Mouse (Mus musculus) hindbrain, embryonic 12.5 days (tissue): ENCODE measurements around the gene Hmga2. TPM values are rescaled to one million over a fixed set of nuclear protein-coding genes. Genes with fewer than 3 reads are reported as not detected.
A peak's percentile ranks its signal among the peaks of the same experiment; 100 is the strongest.

Experiments used
- ATAC-seq: fragments of 200-750 bp; cut with Nextera tagmentation; 2 replicates; pipeline ENCODE4 v1.8.0; 2017; ENCODE audit warnings: moderate TSS enrichment; ENCODE audit not compliant: low FRiP score
- H3K27ac ChIP-seq: fragments of 300-500 bp; sonication (generic); 2 replicates; pipeline ENCODE4 v1.5.1; 2016; ENCODE audit warnings: mild to moderate bottlenecking
- H3K27me3 ChIP-seq: fragments of 300-500 bp; sonication (generic); 2 replicates; pipeline ENCODE4 v1.6.1; 2016; ENCODE audit warnings: mild to moderate bottlenecking
- H3K36me3 ChIP-seq: fragments of 300-500 bp; sonication (generic); 2 replicates; pipeline ENCODE4 v1.6.1; 2016; ENCODE audit warnings: mild to moderate bottlenecking
- H3K4me1 ChIP-seq: fragments of 300-500 bp; sonication (generic); 2 replicates; pipeline ENCODE4 v1.6.1; 2016
- H3K4me2 ChIP-seq: fragments of 300-500 bp; sonication (generic); replicated peaks from 2 replicates; pipeline ENCODE4 v1.6.1; 2016; ENCODE audit warnings: mild to moderate bottlenecking
- H3K4me3 ChIP-seq: fragments of 300-500 bp; sonication (generic); 2 replicates; pipeline ENCODE4 v1.5.1; 2016; ENCODE audit warnings: mild to moderate bottlenecking
- H3K9ac ChIP-seq: fragments of 300-500 bp; sonication (generic); 2 replicates; pipeline ENCODE4 v1.6.1; 2016; ENCODE audit warnings: mild to moderate bottlenecking, moderate library complexity
- H3K9me3 ChIP-seq: fragments of 300-500 bp; sonication (generic); replicated peaks from 2 replicates; pipeline ENCODE4 v1.6.1; 2016; ENCODE audit warnings: mild to moderate bottlenecking
- WGBS: fragments of 180-500 bp; shearing (Covaris S2); methylation state at CpG from one replicate; pipeline ENCODE4 v1.1.7; 2016; 5-methylcytosine and 5-hydroxymethylcytosine counted together
- polyA plus RNA-seq: library from polyadenylated mRNA; unstranded; fragments of >200 nt; fragmentation: Nextera tagmentation; extraction: Ambion mirVana; gene quantifications from 2 replicates; pipeline ENCODE4 v1.2.1, GENCODE M21; 2016

Hmga2 gene
- polyA plus RNA-seq, 1 experiment from 2014 or later: 26.5 TPM

DNA sequence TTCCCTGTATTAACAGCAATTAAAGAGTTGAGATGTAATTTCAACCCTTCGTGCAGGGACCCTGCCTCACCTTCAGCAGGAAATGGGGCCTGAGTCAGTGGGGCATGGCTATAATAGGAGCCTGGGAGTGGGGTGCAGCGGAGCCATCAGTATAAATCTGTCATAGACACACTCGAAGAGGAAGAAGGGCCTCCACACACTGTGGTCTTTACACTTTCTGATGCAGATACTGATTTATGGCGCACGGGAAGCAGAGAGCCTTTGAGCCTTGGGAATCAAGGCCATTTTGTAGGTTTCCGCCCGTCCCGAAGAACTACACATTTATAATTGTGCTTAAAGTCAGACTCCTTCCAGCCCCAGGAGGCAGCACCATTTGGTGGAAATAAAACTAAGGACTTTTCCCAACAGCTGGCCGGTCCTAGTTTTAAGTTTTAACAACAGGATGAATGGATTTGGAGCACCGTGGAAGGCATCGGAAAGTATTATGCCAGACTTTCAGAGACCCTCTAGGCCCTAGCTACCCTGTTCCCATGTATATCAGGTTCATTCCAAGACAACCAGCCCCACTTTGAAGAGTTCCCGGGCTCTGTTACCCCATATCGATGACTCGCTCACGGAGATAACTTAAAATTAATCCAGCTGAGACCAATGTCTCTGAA is 55.2 kb downstream of the Hmga2 start:
- Histone ChIP-seq H3K9ac (no peak overlapping the region), H3K27me3 (no peaks in the 10 kb centered on the region), H3K27ac (0 out of 2 replicates have a peak overlapping the region, but pooled peaks have one; percentile 17), H3K4me1 (peaks cover 58% of the 10 kb centered on the region), H3K4me2 (no peak overlapping the region), H3K9me3 (no peaks in the 10 kb centered on the region), H3K4me3 (no peak overlapping the region), H3K36me3 (no peaks in the 10 kb centered on the region)
- ATAC-seq: no peak
- WGBS: 73% methylated on average over 15 of the region's 15 CpGs

DNA sequence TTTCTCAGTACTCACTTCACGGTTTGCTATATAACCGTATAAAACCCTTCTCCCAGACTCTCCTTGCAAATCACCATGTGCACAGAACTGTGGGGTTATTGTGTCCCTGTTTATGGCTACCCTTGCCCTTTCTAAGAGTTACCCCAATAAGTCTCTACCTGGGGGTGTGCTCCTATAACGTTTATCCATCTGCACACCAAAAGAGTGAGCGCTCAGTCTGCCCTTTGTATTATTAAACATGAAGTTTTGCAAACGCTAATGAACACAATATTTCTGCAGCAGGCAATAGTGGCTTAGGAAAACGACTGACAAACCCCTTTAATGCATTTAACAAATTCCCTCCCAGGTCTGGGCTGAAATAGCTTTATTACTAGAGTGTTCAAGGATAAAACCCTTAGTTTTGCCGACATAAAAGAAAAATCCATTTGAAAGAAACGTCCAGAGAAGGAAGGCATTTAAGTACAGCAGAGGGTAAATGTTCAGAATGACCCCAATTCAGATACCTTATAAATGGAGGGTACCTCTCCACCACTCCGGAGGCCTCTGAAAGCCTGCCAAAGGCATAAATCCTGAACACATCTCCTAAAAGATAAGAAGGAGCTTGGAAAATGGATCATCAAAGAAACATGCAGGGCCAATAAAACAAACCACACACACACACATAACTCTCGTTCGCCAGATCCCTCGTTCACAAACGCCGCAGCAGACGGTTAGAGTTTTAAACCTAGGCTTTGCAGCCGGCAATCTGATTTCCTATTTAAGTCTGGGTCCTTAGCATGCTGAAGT is 57.3 kb downstream of the Hmga2 start:
- Histone ChIP-seq H3K4me2 (no peak overlapping the region), H3K4me1 (peaks cover 53% of the 10 kb centered on the region), H3K27ac (peak overlapping the region; percentile 86), H3K27me3 (no peaks in the 10 kb centered on the region), H3K9me3 (no peaks in the 10 kb centered on the region), H3K36me3 (no peaks in the 10 kb centered on the region), H3K9ac (no peak overlapping the region), H3K4me3 (no peak overlapping the region)
- WGBS: 61% methylated on average over 16 of the region's 16 CpGs
- ATAC-seq: no peak

DNA sequence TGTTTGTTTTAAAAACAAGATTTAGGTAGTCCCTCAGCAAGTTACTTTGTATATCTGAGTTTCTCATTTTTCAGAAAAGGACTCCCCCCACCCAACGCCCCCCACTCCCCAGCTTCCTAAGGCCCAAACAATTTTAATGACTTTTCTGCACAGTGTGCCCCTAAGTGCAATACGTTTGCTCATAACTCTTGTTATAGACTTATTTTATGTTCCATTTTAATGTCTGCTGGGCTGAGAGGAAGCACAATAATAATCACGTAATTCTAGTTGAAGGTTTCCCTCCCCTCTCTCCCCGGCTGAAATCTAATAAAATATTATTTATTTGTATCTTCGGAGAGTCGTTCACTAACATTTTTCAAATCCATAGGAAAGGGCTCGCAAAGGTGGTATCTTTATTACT is 58.1 kb downstream of the Hmga2 start:
- Histone ChIP-seq H3K4me3 (no peak overlapping the region), H3K4me2 (0 out of 2 replicates have a peak overlapping the region, but pooled peaks have one; percentile 38), H3K27ac (peak overlapping the region; percentile 86), H3K36me3 (no peaks in the 10 kb centered on the region), H3K9ac (peak overlapping the region; percentile 19; the same call in 1 of the 2 replicates), H3K4me1 (peaks cover 52% of the 10 kb centered on the region), H3K9me3 (no peaks in the 10 kb centered on the region), H3K27me3 (no peaks in the 10 kb centered on the region)
- no peak for ATAC-seq
- WGBS: 63% methylated on average over 7 of the region's 7 CpGs

DNA sequence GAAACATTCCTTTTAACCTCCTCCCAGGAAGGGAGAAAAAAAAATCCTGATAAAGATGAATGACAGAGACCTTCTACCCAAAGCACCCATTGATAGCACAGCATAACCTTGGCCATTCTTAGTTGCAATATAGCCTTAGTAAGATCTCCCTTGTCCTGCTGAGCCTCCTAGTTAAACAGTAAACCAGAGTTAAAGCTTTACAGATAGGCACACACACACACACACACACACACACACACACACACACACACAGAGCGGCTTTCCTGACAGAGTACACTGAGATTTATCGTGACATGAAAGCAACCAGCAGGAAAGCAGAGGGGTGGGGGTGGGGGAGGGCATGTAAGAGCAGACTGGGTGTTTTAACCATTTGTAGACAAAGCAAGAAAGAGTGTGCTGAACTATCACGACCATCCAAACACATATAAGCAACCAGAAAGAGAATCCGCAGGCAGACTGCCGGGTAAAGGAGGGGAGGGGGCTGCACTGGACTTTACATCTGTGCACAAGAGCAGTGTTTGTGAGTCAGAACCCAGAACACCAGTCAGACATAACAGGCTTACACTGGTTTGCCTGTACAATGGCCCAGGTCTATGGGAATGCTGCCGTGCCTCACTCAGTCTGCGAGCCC is 58.7 kb downstream of the Hmga2 start:
- Histone ChIP-seq H3K9ac (peak overlapping the region; percentile 19; the same call in 1 of the 2 replicates), H3K9me3 (no peaks in the 10 kb centered on the region), H3K4me1 (peaks cover 46% of the 10 kb centered on the region), H3K36me3 (no peaks in the 10 kb centered on the region), H3K4me2 (peak overlapping the region; percentile 38), H3K4me3 (no peak overlapping the region), H3K27me3 (no peaks in the 10 kb centered on the region), H3K27ac (peak overlapping the region; percentile 86)
- peak; percentile 69 for ATAC-seq
- WGBS: 5% methylated on average over 7 of the region's 7 CpGs

DNA sequence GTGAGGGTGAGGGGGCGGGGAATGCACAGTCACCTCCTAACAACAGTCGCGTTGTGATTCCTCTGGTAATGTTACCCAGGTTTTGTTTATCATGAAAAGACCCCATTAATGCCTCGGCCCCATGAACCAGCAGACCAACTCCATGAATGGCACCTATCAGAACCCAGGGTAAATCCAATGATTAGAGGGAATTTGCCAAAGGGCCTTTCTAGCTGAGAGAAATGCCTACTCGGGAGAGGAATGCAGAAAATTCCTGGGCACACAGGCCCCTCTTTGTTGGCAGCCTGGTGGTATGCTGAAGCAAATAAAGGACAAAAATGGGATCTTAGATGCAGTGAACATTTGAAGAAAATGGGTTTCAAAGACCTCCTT is 59.2 kb downstream of the Hmga2 start:
- 7% methylated on average over 4 of the region's 5 CpGs for WGBS
- peaks cover 41% of the 10 kb centered on the region for H3K4me1 ChIP-seq
- H3K9me3 ChIP-seq: no peaks in the 10 kb centered on the region
- H3K4me3 ChIP-seq: no peak overlapping the region
- ATAC-seq: peak; percentile 75
- H3K36me3 ChIP-seq: no peaks in the 10 kb centered on the region
- peak overlapping the region; percentile 86 for H3K27ac ChIP-seq
- peak overlapping the region; percentile 38; the same call in 1 of the 2 replicates for H3K4me2 ChIP-seq
- no peak overlapping the region for H3K9ac ChIP-seq
- no peaks in the 10 kb centered on the region for H3K27me3 ChIP-seq

DNA sequence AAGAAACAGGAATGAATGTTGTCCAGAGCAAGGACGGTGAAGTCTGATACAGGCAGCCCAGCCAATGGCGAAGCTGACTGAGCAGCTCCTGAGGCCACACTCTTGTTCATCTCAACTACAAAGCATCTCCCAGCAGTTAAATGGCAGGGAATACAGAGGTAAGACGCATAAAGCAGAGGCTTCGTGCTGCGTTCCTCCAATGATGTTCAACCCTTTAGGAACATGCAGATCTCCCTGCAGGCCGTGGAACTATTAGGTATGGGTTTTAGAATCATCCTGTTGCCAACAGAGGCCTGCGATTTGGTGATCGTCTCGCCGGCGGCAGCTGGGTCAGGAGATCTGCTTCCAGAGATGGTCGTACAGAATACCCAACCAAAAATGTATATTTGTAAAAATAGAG is 59.6 kb downstream of the Hmga2 start:
- H3K27me3 ChIP-seq: no peaks in the 10 kb centered on the region
- peaks cover 39% of the 10 kb centered on the region for H3K4me1 ChIP-seq
- peak overlapping the region; percentile 86 for H3K27ac ChIP-seq
- H3K9me3 ChIP-seq: no peaks in the 10 kb centered on the region
- H3K36me3 ChIP-seq: no peaks in the 10 kb centered on the region
- no peak for ATAC-seq
- no peak overlapping the region for H3K9ac ChIP-seq
- H3K4me3 ChIP-seq: no peak overlapping the region
- no peak overlapping the region for H3K4me2 ChIP-seq
- WGBS: 59% methylated on average over 12 of the region's 12 CpGs

DNA sequence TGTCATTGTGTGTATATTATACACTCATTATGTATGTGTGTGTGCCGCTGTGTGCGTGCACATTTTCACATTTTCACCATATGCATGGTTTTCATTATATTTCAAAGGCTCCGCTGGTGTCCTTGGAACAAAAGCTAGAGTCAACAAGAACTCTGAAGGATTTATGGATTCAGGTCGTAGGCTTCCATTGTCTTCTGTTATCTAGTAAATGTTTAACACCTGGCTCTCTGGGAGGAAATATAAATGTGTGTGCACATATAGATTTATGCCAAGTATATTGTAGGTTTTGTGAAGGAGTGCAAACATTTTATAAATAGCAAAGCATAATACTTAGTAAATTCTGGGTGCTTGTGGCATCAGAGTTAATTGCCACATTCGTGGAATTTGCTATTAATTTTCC is 64.1 kb downstream of the Hmga2 start:
- peaks cover 15% of the 10 kb centered on the region for H3K4me1 ChIP-seq
- WGBS: 76% methylated on average over 5 of the region's 5 CpGs
- no peak overlapping the region for H3K27ac ChIP-seq
- H3K9me3 ChIP-seq: no peaks in the 10 kb centered on the region
- H3K4me2 ChIP-seq: no peak overlapping the region
- no peaks in the 10 kb centered on the region for H3K27me3 ChIP-seq
- H3K9ac ChIP-seq: no peak overlapping the region
- no peak for ATAC-seq
- H3K4me3 ChIP-seq: no peak overlapping the region
- H3K36me3 ChIP-seq: no peaks in the 10 kb centered on the region

DNA sequence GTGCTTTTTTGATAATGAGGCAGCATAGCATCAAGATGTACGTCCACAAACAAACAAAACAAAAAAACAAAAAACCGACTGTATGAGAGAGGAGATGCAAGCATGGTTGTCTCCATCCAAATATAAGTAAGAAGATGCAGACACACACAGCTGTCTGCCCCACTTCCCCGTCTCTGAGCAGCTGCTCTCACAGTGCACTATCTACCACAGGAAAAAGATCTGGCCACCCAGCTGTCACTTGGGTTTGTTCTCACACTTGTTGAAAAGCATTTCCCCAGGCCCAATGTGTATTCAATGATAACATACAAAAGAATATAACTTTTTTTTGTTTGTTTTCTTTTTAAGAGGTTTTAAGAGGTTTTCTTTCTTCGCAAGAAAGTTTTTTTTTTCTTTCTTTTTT is 65.3 kb downstream of the Hmga2 start:
- no peak overlapping the region for H3K4me2 ChIP-seq
- no peak overlapping the region for H3K9ac ChIP-seq
- H3K4me3 ChIP-seq: no peak overlapping the region
- no peaks in the 10 kb centered on the region for H3K9me3 ChIP-seq
- WGBS: 79% methylated on average over 4 of the region's 4 CpGs
- H3K4me1 ChIP-seq: peaks cover 20% of the 10 kb centered on the region
- no peaks in the 10 kb centered on the region for H3K27me3 ChIP-seq
- no peak overlapping the region for H3K27ac ChIP-seq
- no peaks in the 10 kb centered on the region for H3K36me3 ChIP-seq
- no peak for ATAC-seq

DNA sequence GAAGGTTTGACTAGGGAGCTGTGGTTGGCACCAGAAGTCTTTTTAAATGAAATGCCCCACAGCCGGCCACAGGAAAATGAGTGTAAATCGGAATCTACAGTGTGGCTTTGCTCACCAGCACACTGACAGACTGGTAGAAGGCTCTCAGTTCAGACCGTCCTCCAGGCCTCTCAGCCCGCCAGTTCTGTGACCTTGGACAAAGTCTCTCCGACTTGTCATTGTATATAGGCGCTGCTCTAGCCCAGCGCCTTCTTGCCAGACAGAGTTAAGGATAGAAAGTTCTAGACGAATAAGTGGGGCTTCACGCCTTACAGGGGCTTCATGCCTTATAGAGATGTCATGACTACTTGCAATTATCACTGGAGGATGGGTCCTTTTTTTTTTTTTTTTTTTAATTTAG is 67.1 kb downstream of the Hmga2 start:
- H3K9ac ChIP-seq: no peak overlapping the region
- peaks cover 21% of the 10 kb centered on the region for H3K4me1 ChIP-seq
- no peaks in the 10 kb centered on the region for H3K27me3 ChIP-seq
- ATAC-seq: no peak
- no peak overlapping the region for H3K27ac ChIP-seq
- H3K9me3 ChIP-seq: no peaks in the 10 kb centered on the region
- no peak overlapping the region for H3K4me2 ChIP-seq
- no peak overlapping the region for H3K4me3 ChIP-seq
- 83% methylated on average over 9 of the region's 9 CpGs for WGBS
- no peaks in the 10 kb centered on the region for H3K36me3 ChIP-seq

DNA sequence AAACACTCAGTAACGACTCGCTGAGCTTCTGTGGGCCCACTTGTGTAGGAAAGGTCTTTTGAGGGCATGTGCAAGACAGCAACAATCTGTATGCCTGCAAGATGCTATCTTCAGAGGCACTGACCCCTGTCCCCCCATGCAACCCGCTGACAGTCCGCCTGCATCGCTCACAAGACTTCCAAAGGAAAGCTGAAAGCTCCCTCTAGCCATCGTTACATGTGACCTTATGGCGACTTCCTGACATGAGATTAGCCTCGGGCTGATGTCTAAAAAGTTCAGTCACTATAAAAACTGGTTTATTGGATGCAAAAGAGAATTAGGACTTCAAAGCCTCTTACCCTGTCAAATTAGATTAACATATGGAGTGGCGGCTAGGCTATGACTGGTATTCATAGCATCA is 69.0 kb downstream of the Hmga2 start:
- no peak overlapping the region for H3K4me3 ChIP-seq
- no peak for ATAC-seq
- no peak overlapping the region for H3K9ac ChIP-seq
- H3K27ac ChIP-seq: no peak overlapping the region
- H3K36me3 ChIP-seq: no peaks in the 10 kb centered on the region
- H3K4me2 ChIP-seq: no peak overlapping the region
- peaks cover 30% of the 10 kb centered on the region for H3K4me1 ChIP-seq
- H3K27me3 ChIP-seq: no peaks in the 10 kb centered on the region
- 42% methylated on average over 9 of the region's 9 CpGs for WGBS
- H3K9me3 ChIP-seq: no peaks in the 10 kb centered on the region

DNA sequence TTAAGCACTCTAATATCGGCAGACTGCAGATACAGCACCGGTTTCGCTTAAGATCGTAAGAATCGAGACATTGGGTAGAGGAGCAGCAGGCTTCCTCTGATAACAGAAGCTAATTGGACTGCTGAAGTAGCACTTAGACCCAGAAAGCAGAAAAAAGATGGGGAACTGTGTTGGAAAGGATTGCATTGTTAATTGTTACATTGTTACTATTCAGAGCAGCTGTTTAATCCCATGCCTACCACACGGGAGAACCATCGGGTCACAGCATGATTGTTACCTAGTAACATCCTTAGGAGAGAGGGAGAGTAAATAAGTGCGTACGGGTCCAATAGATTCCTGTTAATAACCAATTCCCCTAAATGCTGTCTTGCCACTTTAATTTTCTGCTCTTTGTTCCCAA is 70.2 kb downstream of the Hmga2 start:
- Histone ChIP-seq H3K4me1 (peaks cover 30% of the 10 kb centered on the region), H3K9me3 (no peaks in the 10 kb centered on the region), H3K27ac (no peak overlapping the region), H3K36me3 (no peaks in the 10 kb centered on the region), H3K4me3 (no peak overlapping the region), H3K27me3 (no peaks in the 10 kb centered on the region), H3K4me2 (no peak overlapping the region), H3K9ac (no peak overlapping the region)
- no peak for ATAC-seq
- WGBS: 77% methylated on average over 9 of the region's 9 CpGs

DNA sequence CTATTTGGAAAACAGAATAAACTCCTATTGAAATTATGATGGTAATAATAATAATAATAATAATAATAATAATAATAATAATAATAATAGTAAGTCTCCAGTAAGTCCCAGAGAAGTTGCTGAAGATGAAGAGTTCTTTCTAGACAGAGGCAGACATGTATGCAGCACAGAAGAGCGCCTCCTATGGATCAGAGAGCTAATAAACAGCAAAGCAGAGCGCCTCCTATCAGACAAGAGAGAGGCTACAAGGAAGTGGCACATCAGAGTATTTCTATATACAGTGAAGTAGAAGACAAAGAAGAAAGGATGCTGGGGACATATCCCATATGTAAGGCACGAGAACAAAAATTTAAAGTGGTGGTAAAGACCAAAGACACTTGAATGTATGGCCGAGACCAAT is 70.9 kb downstream of the Hmga2 start:
- no peaks in the 10 kb centered on the region for H3K36me3 ChIP-seq
- H3K4me2 ChIP-seq: no peak overlapping the region
- no peaks in the 10 kb centered on the region for H3K9me3 ChIP-seq
- no peak overlapping the region for H3K4me3 ChIP-seq
- 94% methylated on average over 4 of the region's 4 CpGs for WGBS
- H3K27ac ChIP-seq: no peak overlapping the region
- ATAC-seq: no peak
- H3K27me3 ChIP-seq: no peaks in the 10 kb centered on the region
- H3K4me1 ChIP-seq: peaks cover 27% of the 10 kb centered on the region
- H3K9ac ChIP-seq: no peak overlapping the region
